Mouse (Mus musculus): ENCODE data around the gene Ppp1r13b.

Ppp1r13b gene

GRCm38 (mm10) chr12:111790631-111791030 lies 117.3 kb downstream of the Ppp1r13b start:
- DNase-seq = no peak

- no peak for DNase-seq
Observed at GRCm38 (mm10) chr12:111790090-111790489, 117.8 kb downstream of the Ppp1r13b start.

GRCm38 (mm10) chr12:111787015-111787414 lies 120.9 kb downstream of the Ppp1r13b start:
- DNase-seq = no peak

GRCm38 (mm10) chr12:111785174-111785573 lies 122.7 kb downstream of the Ppp1r13b start:
- no peak for DNase-seq

GRCm38 (mm10) chr12:111779544-111779943 lies 128.4 kb downstream of the Ppp1r13b start:
- no peak for DNase-seq

Data from cerebellum, postnatal 25 days (tissue).